In the genomic region with DNA sequence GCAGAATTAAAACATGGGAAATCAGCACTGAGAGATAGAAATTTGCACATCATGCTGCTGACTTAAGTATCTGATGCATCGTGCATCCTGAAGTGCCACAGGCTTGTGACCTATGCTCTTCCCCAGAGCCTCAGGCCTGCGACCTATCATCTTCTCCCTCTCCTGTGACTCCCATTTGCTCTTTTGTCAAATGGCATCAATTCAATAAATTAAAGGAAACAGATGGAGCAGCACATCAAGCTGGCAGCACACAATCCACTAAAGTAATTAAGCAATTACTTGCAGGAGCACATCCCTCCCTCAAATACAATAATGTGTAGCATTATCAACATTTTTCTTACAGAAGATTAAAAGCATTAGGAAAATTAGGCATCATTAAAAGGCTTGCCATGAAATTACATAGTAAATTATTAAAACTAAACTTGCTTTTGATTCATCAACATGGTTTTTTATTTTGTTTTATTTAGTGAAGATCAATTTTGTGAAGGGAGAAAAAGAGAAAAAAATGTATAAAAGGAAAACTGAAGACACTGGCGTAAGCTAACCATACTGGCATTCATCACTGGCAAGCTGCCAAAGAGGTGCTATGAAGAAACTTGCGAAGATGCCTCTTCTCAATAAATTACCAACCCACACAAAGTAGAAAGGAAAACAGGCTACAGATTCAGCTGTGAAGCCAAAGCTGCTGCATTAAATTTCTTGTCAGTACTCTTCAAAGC, we compare ENCODE assay signal across 10 mouse cellular contexts.
A peak's percentile ranks its signal among the peaks of the same experiment; 100 is the strongest.
DNase-seq lines count a peak whose midpoint lies in the region; ATAC-seq lines count a peak whose summit lies in the region.
"Had no signal": no experiment of that assay in that cellular context is flagged by ENCODE, and none has a peak within 500 bp of the region (broad histone marks: within the 10 kb centered on the region; RNA-seq: fewer than 3 reads in every experiment).

No protein-coding gene starts in this region.

- no peak overlapping the region for H3K27ac ChIP-seq in forebrain, embryonic 12.5 days
- H3K27ac ChIP-seq in forebrain, embryonic 10.5 days, result no peak overlapping the region
- no peak overlapping the region for H3K27ac ChIP-seq in midbrain, embryonic 12.5 days (replicated peaks)
- H3K27ac ChIP-seq: embryonic facial prominence, embryonic 15.5 days; macrophage had no signal

- WGBS in forebrain, embryonic 12.5 days, result 55% methylated on average over 4 of the region's 4 CpGs
- 78% methylated on average over 4 of the region's 4 CpGs for WGBS in forebrain, embryonic 10.5 days
- 60% methylated on average over 4 of the region's 4 CpGs for WGBS in midbrain, embryonic 12.5 days

- H3K4me3 ChIP-seq in forebrain, embryonic 12.5 days (replicated peaks), result no peak overlapping the region
- no peak overlapping the region for H3K4me3 ChIP-seq in forebrain, embryonic 10.5 days
- no peak overlapping the region for H3K4me3 ChIP-seq in midbrain, embryonic 12.5 days
- H3K4me3 ChIP-seq: embryonic facial prominence, embryonic 15.5 days had no signal

- peaks cover 2% of the 10 kb centered on the region; the same call in 1 of the 2 replicates for H3K4me1 ChIP-seq in forebrain, embryonic 12.5 days
- no peaks in the 10 kb centered on the region for H3K4me1 ChIP-seq in forebrain, embryonic 10.5 days
- H3K4me1 ChIP-seq in midbrain, embryonic 12.5 days, result no peaks in the 10 kb centered on the region
- H3K4me1 ChIP-seq: embryonic facial prominence, embryonic 15.5 days had no signal

- no peaks in the 10 kb centered on the region for H3K9me3 ChIP-seq in forebrain, embryonic 12.5 days
- H3K9me3 ChIP-seq in forebrain, embryonic 10.5 days, result no peaks in the 10 kb centered on the region
- no peaks in the 10 kb centered on the region for H3K9me3 ChIP-seq in midbrain, embryonic 12.5 days
- H3K9me3 ChIP-seq: embryonic facial prominence, embryonic 15.5 days had no signal

- H3K9ac ChIP-seq in forebrain, embryonic 12.5 days, result no peak overlapping the region
- no peak overlapping the region for H3K9ac ChIP-seq in midbrain, embryonic 12.5 days (replicated peaks)
- H3K9ac ChIP-seq: embryonic facial prominence, embryonic 15.5 days had no signal

- DNase-seq in forebrain, embryonic 10.5 days (ENCODE audit: extremely low spot score, low spot score), result no peak
- peak; percentile 57 for DNase-seq in MN1 (ENCODE audit: low spot score)
- peak; percentile 6 to 37 for DNase-seq in frontal cortex, postnatal 36 days (ENCODE audit: low spot score in 2 of 2)
- no peak for DNase-seq in ovary, postnatal 10 days (ENCODE audit: low spot score)
- DNase-seq in ovary, adult 18-20 months (ENCODE audit: low spot score), result no peak
- DNase-seq in c-Kit-positive CD71-positive TER-119-positive erythroid progenitor cells, embryonic 14.5 days (ENCODE audit: low spot score), result no peak

- peak; percentile 75 for ATAC-seq in forebrain, embryonic 12.5 days (ENCODE audit: low FRiP score)
- peak; percentile 44; the same call in 1 of the 2 replicates for ATAC-seq in midbrain, embryonic 12.5 days (ENCODE audit: low FRiP score, low read depth)

- no peak overlapping the region for H3K4me2 ChIP-seq in forebrain, embryonic 12.5 days
- H3K4me2 ChIP-seq in midbrain, embryonic 12.5 days (replicated peaks), result no peak overlapping the region
- H3K4me2 ChIP-seq: embryonic facial prominence, embryonic 15.5 days had no signal

- H3K27me3 ChIP-seq in forebrain, embryonic 12.5 days, result no peaks in the 10 kb centered on the region
- no peaks in the 10 kb centered on the region for H3K27me3 ChIP-seq in forebrain, embryonic 10.5 days (ENCODE audit: poor library complexity, severe bottlenecking)
- no peaks in the 10 kb centered on the region for H3K27me3 ChIP-seq in midbrain, embryonic 12.5 days
- H3K27me3 ChIP-seq: embryonic facial prominence, embryonic 15.5 days had no signal

- no peaks in the 10 kb centered on the region for H3K36me3 ChIP-seq in forebrain, embryonic 12.5 days (replicated peaks)
- H3K36me3 ChIP-seq in forebrain, embryonic 10.5 days (replicated peaks), result no peaks in the 10 kb centered on the region
- no peaks in the 10 kb centered on the region for H3K36me3 ChIP-seq in midbrain, embryonic 12.5 days
- H3K36me3 ChIP-seq: embryonic facial prominence, embryonic 15.5 days had no signal

Comparison
In these comparisons a context has a peak if more than half of its experiments do, and no peak if none do; other contexts are left out.
1. DNase-seq: peak in MN1 (single experiment) and frontal cortex, postnatal 36 days (2 of 2); none in forebrain, embryonic 10.5 days (single experiment), ovary, postnatal 10 days (single experiment), ovary, adult 18-20 months (single experiment) and c-Kit-positive CD71-positive TER-119-positive erythroid progenitor cells, embryonic 14.5 days (single experiment).